Mouse (Mus musculus): ENCODE results near the gene Mal. TPM values are rescaled to one million over a fixed set of nuclear protein-coding genes. Genes with fewer than 3 reads are reported as not detected.

The Mal gene
- polyA plus RNA-seq, 1 experiment, result not detected

DNA sequence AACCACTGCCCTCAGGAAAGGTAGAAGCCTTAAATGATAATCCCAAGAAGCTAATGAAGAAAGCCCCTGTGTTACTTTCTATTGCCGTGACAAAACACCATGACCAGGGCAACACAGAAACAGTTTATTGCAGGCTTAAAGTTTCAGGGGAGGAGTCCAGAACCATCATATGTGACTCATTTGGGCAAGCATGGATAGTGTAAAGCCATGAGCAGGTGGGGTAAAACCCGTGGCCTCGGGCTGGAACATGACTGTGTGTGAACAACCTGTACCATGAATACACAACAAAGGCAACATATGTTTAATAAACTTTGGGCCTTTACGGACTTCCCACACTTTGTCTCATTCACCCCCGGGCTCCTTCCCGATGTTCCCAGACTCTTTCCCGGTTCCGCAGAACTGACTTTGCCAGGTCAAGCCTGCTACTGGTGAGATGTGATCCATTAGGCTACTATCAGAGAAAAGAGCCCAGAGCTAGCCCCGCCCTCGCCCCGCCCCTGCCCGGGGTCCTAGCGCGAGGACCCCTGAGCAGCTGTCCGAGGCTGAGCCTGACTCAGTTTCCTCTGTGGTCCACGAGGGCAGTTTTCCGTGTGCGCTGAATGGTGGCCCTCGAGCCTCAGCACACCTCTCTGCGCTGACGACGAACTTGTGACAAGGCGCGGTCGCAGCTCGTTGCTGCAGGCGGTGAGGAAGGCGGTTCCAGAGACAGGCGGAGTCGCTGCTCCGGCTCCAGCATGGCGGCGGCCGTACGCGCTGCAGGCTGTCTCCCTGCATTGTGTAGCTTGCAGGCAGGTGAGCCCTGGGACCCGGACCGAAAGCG, 69.6 kb downstream of the Mal start, which contains the start of the genes Zfp661 and Mrps5:
Gene Zfp661, minus strand, starts transcription at position 401 of the 820 bp plus-strand sequence.
Gene Mrps5, plus strand, starts transcription at position 529 of the 820 bp plus-strand sequence.
- no peak for TF ChIP-seq GATA1 (IDR thresholded peaks at IDR 0.05; ENCODE audit: low read length)

DNA sequence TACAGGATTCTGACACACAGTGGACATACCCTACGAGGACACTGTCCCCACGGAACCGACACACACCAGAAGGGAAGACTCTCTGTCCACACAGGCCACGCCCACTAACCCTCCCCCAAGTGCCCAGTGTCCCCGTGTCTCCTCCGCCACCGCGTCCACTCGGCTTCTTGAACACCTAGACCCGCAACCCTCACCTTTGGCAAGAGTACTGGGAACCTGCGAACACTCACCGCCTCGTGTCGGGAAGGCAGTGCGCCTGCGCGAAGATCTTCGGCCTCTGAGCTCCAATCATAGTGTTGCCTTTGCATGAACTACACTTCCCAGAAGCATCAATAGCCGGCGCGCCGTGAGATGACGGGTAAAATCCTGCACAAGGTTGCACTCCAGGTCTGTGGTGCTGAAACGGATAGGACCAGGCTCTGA, 72.0 kb downstream of the Mal start:
- TF ChIP-seq GATA1 (IDR thresholded peaks at IDR 0.05; ENCODE audit: low read length), result no peak

Other genes starting within 250 kb of the Mal start
- gene Gpat2, start 231.5 kb downstream of the Mal start, polyA plus RNA-seq (2012), result not detected in 2 replicates
- gene Fahd2a, start 212.1 kb downstream of the Mal start, polyA plus RNA-seq (2012), result 24.6 and 29.6 TPM in 2 replicates
- not detected in 2 replicates for gene Kcnip3, start 134.6 kb downstream of the Mal start, polyA plus RNA-seq (2012)
- not detected in 2 replicates for gene Prom2, start 115.2 kb downstream of the Mal start, polyA plus RNA-seq (2012)
- gene Zfp661, start 69.6 kb downstream of the Mal start, polyA plus RNA-seq (2012), result 0.14 and 0.16 TPM in 2 replicates
- gene Mrps5, start 69.5 kb downstream of the Mal start, polyA plus RNA-seq (2012), result 228 and 229 TPM in 2 replicates
- gene Mall, start 73.2 kb upstream of the Mal start, polyA plus RNA-seq (2012), result not detected in 2 replicates
- gene Nphp1, start 132.2 kb upstream of the Mal start, polyA plus RNA-seq (2012), result 0.70 and 1.5 TPM in 2 replicates
- 117 and 143 TPM in 2 replicates for gene Mtln, start 135.8 kb upstream of the Mal start, polyA plus RNA-seq (2012)
- 5.6 and 6.5 TPM in 2 replicates for gene Bub1, start 175.2 kb upstream of the Mal start, polyA plus RNA-seq (2012)
- gene Acoxl, start 182.2 kb upstream of the Mal start, polyA plus RNA-seq (2012), result 0.09 and 0.12 TPM in 2 replicates